Mouse (Mus musculus): ENCODE measurements around the gene Irf3. TPM values are rescaled to one million over a fixed set of nuclear protein-coding genes. Genes with fewer than 3 reads are reported as not detected.

Gene Irf3
- polyA plus RNA-seq, 1 experiment from 2014 or later, result 90.4 TPM

- Histone ChIP-seq H3K27ac (ENCODE audit: low read length) (no peak overlapping the region), H3K36me3 (ENCODE audit: insufficient read depth, low read length) (peaks cover 28% of the 10 kb centered on the region), H3K4me2 (replicated peaks; ENCODE audit: low read depth, low read length) (no peak overlapping the region), H3K4me3 (ENCODE audit: low read depth, low read length) (no peak overlapping the region), H3K27me3 (replicated peaks; ENCODE audit: insufficient read depth, low read length) (no peaks in the 10 kb centered on the region), H3K9me3 (ENCODE audit: low read length) (no peaks in the 10 kb centered on the region), H3K4me1 (ENCODE audit: insufficient read depth, low read depth, low read length) (peaks cover 4% of the 10 kb centered on the region; the same call in 1 of the 2 replicates), H3K9ac (replicated peaks; ENCODE audit: low read depth) (no peak overlapping the region)
- TF ChIP-seq CTCF (IDR thresholded peaks at IDR 0.05), result no peak
- DNase-seq (ENCODE audit: low spot score) (no peak), ATAC-seq (no peak)
- WGBS, result 89% methylated on average over 34 of the region's 38 CpGs
Observed at GRCm38 (mm10) chr7:45048001-45048890, 50.8 kb downstream of the Irf3 start.

- H3K4me2 ChIP-seq (replicated peaks; ENCODE audit: low read depth, low read length), result no peak overlapping the region
- H3K27me3 ChIP-seq (replicated peaks; ENCODE audit: insufficient read depth, low read length), result no peaks in the 10 kb centered on the region
- H3K36me3 ChIP-seq (ENCODE audit: insufficient read depth, low read length), result peaks cover 28% of the 10 kb centered on the region
- no peak for TF ChIP-seq CTCF (IDR thresholded peaks at IDR 0.05)
- no peak for TF ChIP-seq EP300 (IDR thresholded peaks at IDR 0.05)
- H3K27ac ChIP-seq (ENCODE audit: low read length), result no peak overlapping the region
- WGBS, result 89% methylated on average over 22 of the region's 23 CpGs
- no peak for DNase-seq (ENCODE audit: low spot score)
- no peak overlapping the region for H3K9ac ChIP-seq (replicated peaks; ENCODE audit: low read depth)
- H3K4me1 ChIP-seq (ENCODE audit: insufficient read depth, low read depth, low read length), result peaks cover 7% of the 10 kb centered on the region; the same call in 1 of the 2 replicates
- H3K4me3 ChIP-seq (ENCODE audit: low read depth, low read length), result no peak overlapping the region
- no peak for ATAC-seq
- no peaks in the 10 kb centered on the region for H3K9me3 ChIP-seq (ENCODE audit: low read length)
Observed at GRCm38 (mm10) chr7:45048923-45049657, 51.6 kb downstream of the Irf3 start.

GRCm38 (mm10) chr7:45050945-45051600, 53.6 kb downstream of the Irf3 start:
- ATAC-seq (peak; percentile 19; the same call in 1 of the 2 replicates), DNase-seq (ENCODE audit: low spot score) (peak; percentile 95)
- 0 out of 2 replicates have a peak overlapping the region, but pooled peaks have one; percentile 76 for H3K9ac ChIP-seq (replicated peaks; ENCODE audit: low read depth)
- peak overlapping the region; percentile 93; the same call in 1 of the 2 replicates for H3K27ac ChIP-seq (ENCODE audit: low read length)
- no peaks in the 10 kb centered on the region for H3K9me3 ChIP-seq (ENCODE audit: low read length)
- peaks cover 28% of the 10 kb centered on the region for H3K36me3 ChIP-seq (ENCODE audit: insufficient read depth, low read length)
- H3K4me2 ChIP-seq (replicated peaks; ENCODE audit: low read depth, low read length), result peak overlapping the region; percentile 90
- 8% methylated on average over 16 of the region's 16 CpGs for WGBS
- TF ChIP-seq EP300 (IDR thresholded peaks at IDR 0.05) (no peak), CTCF (IDR thresholded peaks at IDR 0.05) (no peak)
- H3K27me3 ChIP-seq (replicated peaks; ENCODE audit: insufficient read depth, low read length), result no peaks in the 10 kb centered on the region
- H3K4me3 ChIP-seq (ENCODE audit: low read depth, low read length), result peak overlapping the region; percentile 90; the same call in 1 of the 2 replicates
- H3K4me1 ChIP-seq (ENCODE audit: insufficient read depth, low read depth, low read length), result peaks cover 7% of the 10 kb centered on the region; the same call in 1 of the 2 replicates

GRCm38 (mm10) chr7:45051601-45051974, 54.1 kb downstream of the Irf3 start:
- no peak for TF ChIP-seq CTCF (IDR thresholded peaks at IDR 0.05)
- TF ChIP-seq EP300 (IDR thresholded peaks at IDR 0.05), result no peak
- no peak for ATAC-seq

More at GRCm38 (mm10) chr7:45051601-45051974, 54.1 kb downstream of the Irf3 start:
- Histone ChIP-seq H3K9me3 (ENCODE audit: low read length) (no peaks in the 10 kb centered on the region), H3K36me3 (ENCODE audit: insufficient read depth, low read length) (peaks cover 24% of the 10 kb centered on the region), H3K9ac (replicated peaks; ENCODE audit: low read depth) (peak overlapping the region; percentile 76; the same call in 1 of the 2 replicates), H3K4me2 (replicated peaks; ENCODE audit: low read depth, low read length) (peak overlapping the region; percentile 90), H3K27me3 (replicated peaks; ENCODE audit: insufficient read depth, low read length) (no peaks in the 10 kb centered on the region), H3K4me3 (ENCODE audit: low read depth, low read length) (peak overlapping the region; percentile 90), H3K4me1 (ENCODE audit: insufficient read depth, low read depth, low read length) (peaks cover 7% of the 10 kb centered on the region; the same call in 1 of the 2 replicates), H3K27ac (ENCODE audit: low read length) (peak overlapping the region; percentile 93)
- 7% methylated on average over 13 of the region's 13 CpGs for WGBS
- DNase-seq (ENCODE audit: low spot score), result no peak

Small RNA genes lying within 50 kb of the gene (microRNA-seq; reads per million reads assigned to microRNA genes)
- gene Mir7054, result not detected

Other genes starting within 250 kb of the Irf3 start
- gene Vrk3, start 249.2 kb upstream of the Irf3 start, polyA plus RNA-seq (2015; fragmentation: Nextera tagmentation; extraction: Ambion mirVana), result 45.1 and 48.3 TPM in 2 replicates
- gene Zfp473, start 246.6 kb upstream of the Irf3 start, polyA plus RNA-seq (2015; fragmentation: Nextera tagmentation; extraction: Ambion mirVana), result 0.31 and 0.38 TPM in 2 replicates
- 22.7 and 23.8 TPM in 2 replicates for gene Nup62, start 181.6 kb upstream of the Irf3 start, polyA plus RNA-seq (2015; fragmentation: Nextera tagmentation; extraction: Ambion mirVana)
- gene Il4i1, start 181.3 kb upstream of the Irf3 start, polyA plus RNA-seq (2015; fragmentation: Nextera tagmentation; extraction: Ambion mirVana), result 1.9 and 2.3 TPM in 2 replicates
- gene Atf5, start 181.0 kb upstream of the Irf3 start, polyA plus RNA-seq (2015; fragmentation: Nextera tagmentation; extraction: Ambion mirVana), result 6.0 and 6.1 TPM in 2 replicates
- gene Akt1s1, start 148.7 kb upstream of the Irf3 start, polyA plus RNA-seq (2015; fragmentation: Nextera tagmentation; extraction: Ambion mirVana), result 84.0 and 89.4 TPM in 2 replicates
- 73.2 and 84.0 TPM in 2 replicates for gene Tbc1d17, start 148.6 kb upstream of the Irf3 start, polyA plus RNA-seq (2015; fragmentation: Nextera tagmentation; extraction: Ambion mirVana)
- 39.7 and 41.3 TPM in 2 replicates for gene Pnkp, start 140.5 kb upstream of the Irf3 start, polyA plus RNA-seq (2015; fragmentation: Nextera tagmentation; extraction: Ambion mirVana)
- 276 and 288 TPM in 2 replicates for gene Ptov1, start 127.9 kb upstream of the Irf3 start, polyA plus RNA-seq (2015; fragmentation: Nextera tagmentation; extraction: Ambion mirVana)
- gene Med25, start 104.9 kb upstream of the Irf3 start, polyA plus RNA-seq (2015; fragmentation: Nextera tagmentation; extraction: Ambion mirVana), result 54.2 and 62.5 TPM in 2 replicates
- gene Fuz, start 101.6 kb upstream of the Irf3 start, polyA plus RNA-seq (2015; fragmentation: Nextera tagmentation; extraction: Ambion mirVana), result 15.1 and 18.3 TPM in 2 replicates
- gene Ap2a1, start 68.2 kb upstream of the Irf3 start, polyA plus RNA-seq (2015; fragmentation: Nextera tagmentation; extraction: Ambion mirVana), result 36.1 and 39.4 TPM in 2 replicates
- 0.44 and 0.57 TPM in 2 replicates for gene Tsks, start 54.4 kb upstream of the Irf3 start, polyA plus RNA-seq (2015; fragmentation: Nextera tagmentation; extraction: Ambion mirVana)
- gene Cpt1c, start 22.8 kb upstream of the Irf3 start, polyA plus RNA-seq (2015; fragmentation: Nextera tagmentation; extraction: Ambion mirVana), result 5.4 and 5.6 TPM in 2 replicates
- 146 and 159 TPM in 2 replicates for gene Prmt1, start 11.1 kb upstream of the Irf3 start, polyA plus RNA-seq (2015; fragmentation: Nextera tagmentation; extraction: Ambion mirVana)
- 29.0 and 33.2 TPM in 2 replicates for gene Bcl2l12, start 1.1 kb downstream of the Irf3 start, polyA plus RNA-seq (2015; fragmentation: Nextera tagmentation; extraction: Ambion mirVana)
- 18.1 and 20.5 TPM in 2 replicates for gene Scaf1, start 18.7 kb downstream of the Irf3 start, polyA plus RNA-seq (2015; fragmentation: Nextera tagmentation; extraction: Ambion mirVana)
- 160 TPM in 2 replicates for gene Rras, start 20.3 kb downstream of the Irf3 start, polyA plus RNA-seq (2015; fragmentation: Nextera tagmentation; extraction: Ambion mirVana)
- 6.4 and 6.7 TPM in 2 replicates for gene Prr12, start 55.2 kb downstream of the Irf3 start, polyA plus RNA-seq (2015; fragmentation: Nextera tagmentation; extraction: Ambion mirVana)
- 54.6 and 62.8 TPM in 2 replicates for gene Nosip, start 64.8 kb downstream of the Irf3 start, polyA plus RNA-seq (2015; fragmentation: Nextera tagmentation; extraction: Ambion mirVana)
- gene Prrg2, start 65.0 kb downstream of the Irf3 start, polyA plus RNA-seq (2015; fragmentation: Nextera tagmentation; extraction: Ambion mirVana), result 36.8 and 40.8 TPM in 2 replicates
- 158 and 162 TPM in 2 replicates for gene Rcn3, start 94.6 kb downstream of the Irf3 start, polyA plus RNA-seq (2015; fragmentation: Nextera tagmentation; extraction: Ambion mirVana)
- gene Fcgrt, start 106.2 kb downstream of the Irf3 start, polyA plus RNA-seq (2015; fragmentation: Nextera tagmentation; extraction: Ambion mirVana), result 138 and 143 TPM in 2 replicates
- gene Rps11, start 126.8 kb downstream of the Irf3 start, polyA plus RNA-seq (2015; fragmentation: Nextera tagmentation; extraction: Ambion mirVana), result 972 and 1,016 TPM in 2 replicates
- gene Rpl13a, start 131.1 kb downstream of the Irf3 start, polyA plus RNA-seq (2015; fragmentation: Nextera tagmentation; extraction: Ambion mirVana), result 1,107 and 1,148 TPM in 2 replicates
- 0.62 and 0.96 TPM in 2 replicates for gene Gm45713, start 138.6 kb downstream of the Irf3 start, polyA plus RNA-seq (2015; fragmentation: Nextera tagmentation; extraction: Ambion mirVana)
- 5.1 and 6.1 TPM in 2 replicates for gene Flt3l, start 138.8 kb downstream of the Irf3 start, polyA plus RNA-seq (2015; fragmentation: Nextera tagmentation; extraction: Ambion mirVana)
- 51.7 and 58.4 TPM in 2 replicates for gene Pih1d1, start 156.7 kb downstream of the Irf3 start, polyA plus RNA-seq (2015; fragmentation: Nextera tagmentation; extraction: Ambion mirVana)
- 26.7 and 26.8 TPM in 2 replicates for gene Aldh16a1, start 156.9 kb downstream of the Irf3 start, polyA plus RNA-seq (2015; fragmentation: Nextera tagmentation; extraction: Ambion mirVana)
- gene Slc17a7, start 166.3 kb downstream of the Irf3 start, polyA plus RNA-seq (2015; fragmentation: Nextera tagmentation; extraction: Ambion mirVana), result 0.56 and 0.65 TPM in 2 replicates
- gene Gfy, start 181.9 kb downstream of the Irf3 start, polyA plus RNA-seq (2015; fragmentation: Nextera tagmentation; extraction: Ambion mirVana), result not detected in 2 replicates
- gene Pth2, start 183.3 kb downstream of the Irf3 start, polyA plus RNA-seq (2015; fragmentation: Nextera tagmentation; extraction: Ambion mirVana), result not detected in 2 replicates
- gene Ccdc155, start 207.2 kb downstream of the Irf3 start, polyA plus RNA-seq (2015; fragmentation: Nextera tagmentation; extraction: Ambion mirVana), result 2.7 and 3.3 TPM in 2 replicates
- gene Dkkl1, start 214.5 kb downstream of the Irf3 start, polyA plus RNA-seq (2015; fragmentation: Nextera tagmentation; extraction: Ambion mirVana), result 0.93 and 1.1 TPM in 2 replicates
- gene Tead2, start 218.1 kb downstream of the Irf3 start, polyA plus RNA-seq (2015; fragmentation: Nextera tagmentation; extraction: Ambion mirVana), result 46.5 and 52.3 TPM in 2 replicates
- gene Cd37, start 241.5 kb downstream of the Irf3 start, polyA plus RNA-seq (2015; fragmentation: Nextera tagmentation; extraction: Ambion mirVana), result 9.1 and 9.8 TPM in 2 replicates
- gene Slc6a16, start 243.4 kb downstream of the Irf3 start, polyA plus RNA-seq (2015; fragmentation: Nextera tagmentation; extraction: Ambion mirVana), result not detected in 2 replicates

Measured in lung, postnatal 0 days (tissue).